16 mouse cellular contexts compared by ENCODE assay signal in the genomic region with DNA sequence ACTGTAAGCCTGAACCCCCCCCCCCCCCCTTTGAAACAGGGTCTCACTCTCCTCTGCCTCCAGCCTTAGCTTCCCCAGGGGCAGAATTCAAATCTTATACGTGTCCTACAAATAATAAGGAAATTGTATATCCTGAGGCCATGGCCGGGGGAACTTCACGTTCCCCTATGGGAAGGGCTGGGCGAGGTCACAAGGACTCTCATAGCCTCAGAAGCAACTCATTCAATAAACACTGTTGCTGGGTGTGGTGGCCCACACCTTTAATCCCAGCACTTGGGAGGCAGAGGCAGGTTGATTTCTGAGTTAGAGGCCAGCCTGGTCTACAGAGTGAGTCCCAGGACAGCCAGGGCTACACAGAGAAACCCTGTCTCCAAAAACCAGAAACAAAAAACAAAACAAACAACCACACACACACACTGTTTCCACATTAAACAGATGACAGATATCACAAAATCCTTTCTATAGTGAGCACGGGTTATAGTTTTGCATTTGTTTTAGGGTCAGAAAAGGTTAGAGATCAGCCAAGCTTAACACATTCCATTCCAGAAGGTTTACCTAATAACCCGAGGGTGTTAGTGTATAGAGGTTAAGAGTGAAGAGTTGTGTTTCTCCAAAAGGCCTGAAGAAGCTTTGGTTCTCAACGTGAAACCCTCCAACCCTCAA. TPM values are rescaled to one million over a fixed set of nuclear protein-coding genes. Genes with fewer than 3 reads are reported as not detected.
"Had no signal": no experiment of that assay in that cellular context is flagged by ENCODE, and none has a peak within 500 bp of the region (broad histone marks: within the 10 kb centered on the region; RNA-seq: fewer than 3 reads in every experiment).

No protein-coding gene starts in this region.

- H3K4me3 ChIP-seq: limb, embryonic 12.5 days; limb, embryonic 15.5 days; midbrain, embryonic 13.5 days had no signal

- H3K36me3 ChIP-seq: limb, embryonic 12.5 days; limb, embryonic 15.5 days; midbrain, embryonic 13.5 days had no signal

- H3K27me3 ChIP-seq: limb, embryonic 12.5 days; limb, embryonic 15.5 days; midbrain, embryonic 13.5 days had no signal

- ATAC-seq: liver, postnatal 0 days; midbrain, embryonic 13.5 days; midbrain, embryonic 16.5 days had no signal

- H3K9ac ChIP-seq: limb, embryonic 12.5 days; limb, embryonic 15.5 days; liver, embryonic 14.5 days; liver, postnatal 0 days; lung, embryonic 14.5 days; midbrain, embryonic 13.5 days had no signal

- H3K4me2 ChIP-seq: limb, embryonic 12.5 days; limb, embryonic 15.5 days; liver, embryonic 11.5 days; lung, embryonic 14.5 days; midbrain, embryonic 13.5 days had no signal

- H3K4me1 ChIP-seq: limb, embryonic 15.5 days; midbrain, embryonic 13.5 days had no signal

- DNase-seq: kidney, adult 18-20 months; kidney, postnatal 10 days; left cerebral cortex, postnatal 4 days; liver, postnatal 0 days; lung, embryonic 14.5 days; lung, postnatal 10 days; lung, postnatal 4 days; thymus, adult 18-20 months; thymus, postnatal 36 days had no signal

- H3K9me3 ChIP-seq: limb, embryonic 12.5 days; limb, embryonic 15.5 days; midbrain, embryonic 13.5 days had no signal

- H3K27ac ChIP-seq: limb, embryonic 12.5 days; limb, embryonic 15.5 days; liver, embryonic 14.5 days; midbrain, embryonic 13.5 days had no signal

RNA-seq across cellular contexts. Expression of a gene that starts 29.6 kb away (rescaled TPM):
- total RNA-seq: megakaryocyte progenitor cell, adult 5-6 weeks had no signal
- polyA plus RNA-seq: lung, embryonic 14.5 days had no signal
